Mouse (Mus musculus) kidney, embryonic 16.5 days (tissue): ENCODE measurements around the gene Cyp2t4. TPM values are rescaled to one million over a fixed set of nuclear protein-coding genes. Genes with fewer than 3 reads are reported as not detected.

Experiments
- ATAC-seq: fragments of 200-750 bp; cut with Nextera tagmentation; 2 replicates; pipeline ENCODE4 v1.8.0; 2017; ENCODE audit warnings: moderate TSS enrichment; ENCODE audit not compliant: low FRiP score, low TSS enrichment
- H3K27ac ChIP-seq: fragments of 300-500 bp; sonication (generic); 2 replicates; pipeline ENCODE4 v1.5.1; 2014; ENCODE audit warnings: low read length
- H3K27me3 ChIP-seq: fragments of 300-500 bp; sonication (generic); 2 replicates; pipeline ENCODE4 v1.6.1; 2014; ENCODE audit warnings: low read length, control low read depth, mixed read lengths; ENCODE audit not compliant: insufficient read depth
- H3K36me3 ChIP-seq: fragments of 300-500 bp; sonication (generic); 2 replicates; pipeline ENCODE4 v1.6.1; 2014; ENCODE audit warnings: low read length, control low read depth, mixed read lengths; ENCODE audit not compliant: insufficient read depth
- H3K4me1 ChIP-seq: fragments of 300-500 bp; sonication (generic); 2 replicates; pipeline ENCODE4 v1.6.1; 2014; ENCODE audit warnings: low read length, control low read depth, mixed read lengths; ENCODE audit not compliant: insufficient read depth
- H3K4me2 ChIP-seq: fragments of 300-500 bp; sonication (generic); replicated peaks from 2 replicates; pipeline ENCODE4 v1.6.1; 2014; ENCODE audit warnings: low read depth, low read length
- H3K4me3 ChIP-seq: fragments of 300-500 bp; sonication (generic); 2 replicates; pipeline ENCODE4 v1.5.1; 2014; ENCODE audit warnings: mild to moderate bottlenecking, low read length
- H3K9ac ChIP-seq: fragments of 300-500 bp; sonication (generic); replicated peaks from 2 replicates; pipeline ENCODE4 v1.6.1; 2014; ENCODE audit warnings: low read length
- H3K9me3 ChIP-seq: fragments of 300-500 bp; sonication (generic); 2 replicates; pipeline ENCODE4 v1.6.1; 2016; ENCODE audit warnings: low read length, control low read depth
- WGBS: fragments of 180-500 bp; shearing (Covaris S2); extraction: QIAGEN DNeasy Blood & Tissue Kit; methylation state at CpG from one replicate; pipeline ENCODE4 v1.1.7; 2014; 5-methylcytosine and 5-hydroxymethylcytosine counted together
- polyA plus RNA-seq: library from polyadenylated mRNA; unstranded; fragments of >200 nt; fragmentation: Nextera tagmentation; extraction: Ambion mirVana; gene quantifications from 2 replicates; pipeline ENCODE4 v1.2.1, GENCODE M21; 2015

The Cyp2t4 gene
- polyA plus RNA-seq, 1 experiment from 2014 or later = 0.10 TPM

DNA sequence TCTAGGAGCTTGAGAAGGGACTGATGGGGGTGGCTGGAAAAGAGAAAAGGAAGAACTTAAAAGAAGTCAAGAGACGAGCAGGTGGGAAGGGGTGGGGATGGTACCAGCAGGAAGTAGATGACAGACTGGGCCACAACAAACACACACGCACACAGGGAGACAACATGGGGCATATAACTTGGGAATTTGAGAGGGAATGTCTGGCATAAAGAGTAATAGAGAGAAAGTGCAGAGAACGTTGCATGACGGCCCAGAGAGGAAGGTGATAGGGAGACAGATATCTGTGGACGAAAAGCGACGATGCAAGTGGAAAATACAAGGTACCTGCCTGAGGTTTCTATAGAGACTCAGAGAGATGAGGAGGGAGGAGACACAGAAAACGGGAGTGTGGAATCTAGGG, 12.2 kb downstream of the Cyp2t4 start:
- Histone ChIP-seq H3K4me3 (peak overlapping the region; percentile 76), H3K27ac (peak overlapping the region; percentile 99), H3K4me1 (peaks cover 54% of the 10 kb centered on the region), H3K9ac (peak overlapping the region; percentile 94), H3K4me2 (peak overlapping the region; percentile 80), H3K27me3 (no peaks in the 10 kb centered on the region), H3K9me3 (no peaks in the 10 kb centered on the region), H3K36me3 (peaks cover 23% of the 10 kb centered on the region)
- under 1% methylated on average over 8 of the region's 8 CpGs for WGBS
- ATAC-seq = no peak

DNA sequence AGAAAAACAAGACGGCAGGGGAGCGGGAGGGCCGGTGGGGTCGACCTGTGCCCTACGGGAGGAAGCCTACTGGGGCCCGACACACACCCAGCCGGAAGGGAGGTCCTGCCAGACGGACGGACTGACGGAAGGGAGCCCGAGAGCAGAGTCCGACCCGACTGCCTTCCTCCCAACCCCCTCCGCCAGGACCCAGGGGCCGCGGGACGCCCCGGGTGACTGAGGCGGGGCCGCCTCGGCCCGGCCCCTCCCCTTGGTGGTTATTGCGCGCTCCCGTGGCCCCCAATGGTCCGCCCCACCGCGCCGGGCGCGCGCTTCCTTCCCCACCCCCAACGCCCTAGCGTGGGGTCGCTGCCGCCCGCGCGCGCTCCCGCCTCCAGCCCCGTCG, 12.7 kb downstream of the Cyp2t4 start:
- H3K27ac ChIP-seq = peak overlapping the region; percentile 99
- H3K9ac ChIP-seq = peak overlapping the region; percentile 94
- H3K9me3 ChIP-seq = no peaks in the 10 kb centered on the region
- H3K27me3 ChIP-seq = no peaks in the 10 kb centered on the region
- 0% methylated on average over 26 of the region's 43 CpGs for WGBS
- peak overlapping the region; percentile 76 for H3K4me3 ChIP-seq
- peak overlapping the region; percentile 80 for H3K4me2 ChIP-seq
- H3K4me1 ChIP-seq = peaks cover 49% of the 10 kb centered on the region
- peaks cover 27% of the 10 kb centered on the region for H3K36me3 ChIP-seq
- ATAC-seq = peak; percentile 83

DNA sequence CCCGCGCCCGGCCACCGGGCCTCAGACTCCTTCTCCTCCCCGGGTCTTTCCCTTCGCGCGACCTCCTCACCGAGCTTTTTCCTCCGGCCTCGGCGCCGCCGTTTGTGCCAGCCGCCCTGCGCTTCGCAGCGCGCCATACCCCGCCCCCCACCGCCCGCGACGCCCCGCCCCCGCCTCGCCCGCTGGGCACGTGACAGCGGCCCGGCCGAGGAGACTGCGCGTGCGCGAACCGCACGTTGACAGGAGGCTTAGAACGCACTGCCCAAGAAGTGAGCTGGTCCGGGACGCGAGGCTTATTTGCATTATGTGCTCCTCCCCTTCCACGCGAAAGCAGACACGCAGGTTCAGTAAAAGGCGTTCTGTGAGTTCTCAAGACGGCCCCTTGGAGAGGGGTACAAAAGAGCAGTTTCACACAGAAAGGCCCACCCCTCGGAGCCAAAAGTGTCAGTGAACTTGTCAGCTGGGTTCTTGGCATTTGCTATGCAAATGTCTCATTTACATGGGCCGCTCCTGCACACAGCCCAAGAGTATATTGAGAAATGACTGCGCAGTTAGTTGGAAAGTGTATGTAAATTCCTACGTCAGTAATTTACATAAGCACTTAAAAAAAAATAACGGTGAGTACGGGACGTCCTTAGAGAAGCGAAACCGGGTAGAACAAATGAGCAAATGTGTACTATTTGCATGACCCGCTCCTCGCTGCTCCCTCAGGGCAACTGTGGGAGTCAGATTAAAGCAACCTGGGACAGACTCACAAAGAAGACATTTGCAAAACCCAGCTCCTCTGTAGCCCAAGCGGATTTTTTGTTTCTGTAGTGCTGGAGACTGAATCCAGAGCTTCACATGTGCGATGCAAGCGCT, 13.3 kb downstream of the Cyp2t4 start, which contains the start of gene Egln2:
Egln2 (minus strand) TSS at position 189 of the 861 bp plus-strand sequence.
- Histone ChIP-seq H3K4me3 (peak within 1 kb of the TSS; percentile 76), H3K9me3 (no peaks in the 10 kb centered on the region), H3K27ac (peak within 1 kb of the TSS; percentile 99), H3K4me2 (peak within 1 kb of the TSS; percentile 80), H3K36me3 (peaks cover 26% of the 10 kb centered on the region), H3K4me1 (peaks cover 43% of the 10 kb centered on the region), H3K27me3 (no peaks in the 10 kb centered on the region), H3K9ac (peak within 1 kb of the TSS; percentile 94)
- ATAC-seq = peak; percentile 83
- under 1% methylated on average over 51 of the region's 61 CpGs for WGBS

DNA sequence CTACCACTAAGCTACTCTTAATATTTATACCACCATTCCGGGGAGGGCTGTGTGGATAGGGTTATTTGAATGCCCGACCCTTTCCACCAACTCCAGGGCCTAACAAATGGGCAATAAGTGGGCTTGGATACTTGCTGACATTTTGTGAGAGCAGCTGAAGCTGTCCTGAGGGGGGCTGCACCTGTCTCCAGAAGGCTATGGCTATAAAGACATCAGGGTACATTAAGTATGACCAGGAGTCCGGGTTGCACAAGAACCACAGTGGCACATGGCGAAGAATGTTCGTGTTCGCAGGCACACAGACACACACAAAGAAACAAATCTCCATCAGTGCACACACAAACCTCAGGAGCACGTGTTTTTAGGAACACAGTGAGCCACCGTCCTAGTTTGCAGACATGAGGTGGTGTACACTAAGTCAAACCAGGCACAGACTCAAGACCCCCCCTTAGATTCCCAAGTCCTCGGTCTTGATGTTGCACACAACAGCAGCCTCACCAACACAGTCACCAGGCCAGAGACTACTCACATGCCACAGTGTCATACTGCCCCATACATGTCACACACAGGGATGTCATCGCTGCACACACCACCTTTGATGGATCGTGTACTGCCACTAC, 14.1 kb downstream of the Cyp2t4 start:
- no peak for ATAC-seq
- WGBS = 73% methylated on average over 11 of the region's 11 CpGs

DNA sequence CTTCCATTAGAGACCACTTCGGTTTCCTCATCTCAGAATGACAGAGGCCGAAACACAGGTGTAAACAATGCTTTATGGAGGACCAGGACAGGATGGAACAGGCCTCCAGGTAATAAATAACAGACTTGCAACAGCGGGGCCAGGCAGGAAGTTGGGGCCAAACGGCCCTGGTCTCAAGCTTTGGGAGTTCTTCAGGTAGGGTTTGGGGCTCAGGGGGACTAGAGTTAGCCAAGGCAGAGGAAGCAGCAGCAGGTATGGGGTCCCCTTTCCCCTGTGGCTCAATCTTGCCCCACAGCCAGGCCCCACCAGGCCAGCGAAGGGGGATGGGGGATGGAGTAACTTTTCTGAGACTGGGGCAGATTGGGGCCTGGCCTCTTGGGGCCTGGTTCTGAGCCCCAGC, 14.9 kb downstream of the Cyp2t4 start:
- H3K27ac ChIP-seq = no peak overlapping the region
- ATAC-seq = no peak

More for the DNA sequence above, 14.1 kb downstream of the Cyp2t4 start:
- Histone ChIP-seq H3K36me3 (peaks cover 31% of the 10 kb centered on the region), H3K9ac (peak overlapping the region; percentile 94), H3K4me2 (peak overlapping the region; percentile 80), H3K9me3 (no peaks in the 10 kb centered on the region), H3K27ac (peak overlapping the region; percentile 99), H3K4me1 (peaks cover 35% of the 10 kb centered on the region), H3K4me3 (peak overlapping the region; percentile 76), H3K27me3 (no peaks in the 10 kb centered on the region)

DNA sequence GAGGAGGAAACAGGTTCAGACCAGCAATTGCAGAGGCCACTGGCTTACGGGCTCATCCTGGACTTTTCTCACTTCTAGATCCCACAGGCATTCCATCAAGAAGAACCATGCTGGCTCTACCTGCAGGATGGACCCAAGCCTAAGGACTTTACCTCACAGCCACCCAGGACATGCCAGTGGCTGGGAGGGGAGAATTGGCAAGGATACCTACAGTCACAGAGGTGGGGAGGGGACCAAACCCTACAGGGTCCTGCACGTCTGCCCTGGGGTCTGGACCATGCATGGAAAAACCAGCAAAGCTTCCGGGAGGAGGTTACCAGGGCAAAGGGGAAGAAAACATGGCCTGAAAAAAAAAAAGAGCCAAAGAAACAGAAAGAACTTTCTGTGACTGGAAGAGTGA, 17.5 kb downstream of the Cyp2t4 start:
- ATAC-seq = no peak
- Histone ChIP-seq H3K27ac (no peak overlapping the region), H3K9ac (no peak overlapping the region), H3K4me2 (no peak overlapping the region), H3K27me3 (no peaks in the 10 kb centered on the region), H3K9me3 (no peaks in the 10 kb centered on the region), H3K4me3 (no peak overlapping the region), H3K4me1 (peaks cover 4% of the 10 kb centered on the region), H3K36me3 (peaks cover 29% of the 10 kb centered on the region)
- 87% methylated on average over 3 of the region's 3 CpGs for WGBS

More for the DNA sequence above, 14.9 kb downstream of the Cyp2t4 start:
- Histone ChIP-seq H3K27me3 (no peaks in the 10 kb centered on the region), H3K4me3 (no peak overlapping the region), H3K9me3 (no peaks in the 10 kb centered on the region), H3K9ac (no peak overlapping the region), H3K4me1 (peaks cover 28% of the 10 kb centered on the region), H3K36me3 (peaks cover 32% of the 10 kb centered on the region), H3K4me2 (no peak overlapping the region)
- 72% methylated on average over 5 of the region's 5 CpGs for WGBS

DNA sequence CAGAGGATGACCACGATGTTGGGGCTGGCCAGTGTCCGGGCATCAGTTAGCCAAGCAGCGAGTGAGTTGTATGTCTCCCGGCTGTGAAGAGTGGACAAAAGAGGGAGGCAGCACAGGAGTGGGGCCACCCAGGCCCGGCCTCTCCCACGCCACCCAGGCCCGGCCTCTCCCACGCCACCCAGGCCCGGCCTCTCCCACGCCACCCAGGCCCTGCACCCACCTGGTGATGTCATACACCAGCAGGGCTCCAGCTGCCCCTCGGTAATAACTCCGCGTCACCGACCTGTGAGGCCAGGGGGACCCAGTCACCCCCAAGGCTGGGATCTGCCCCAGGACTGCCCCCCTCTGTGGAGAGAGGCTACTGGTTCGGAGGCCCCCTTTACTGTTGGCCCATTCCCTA, 21.0 kb downstream of the Cyp2t4 start:
- Histone ChIP-seq H3K4me1 (peaks cover 11% of the 10 kb centered on the region), H3K36me3 (peaks cover 29% of the 10 kb centered on the region), H3K4me2 (no peak overlapping the region), H3K4me3 (no peak overlapping the region), H3K27me3 (no peaks in the 10 kb centered on the region), H3K9me3 (no peaks in the 10 kb centered on the region), H3K27ac (no peak overlapping the region), H3K9ac (no peak overlapping the region)
- WGBS = 93% methylated on average over 15 of the region's 15 CpGs
- no peak for ATAC-seq

DNA sequence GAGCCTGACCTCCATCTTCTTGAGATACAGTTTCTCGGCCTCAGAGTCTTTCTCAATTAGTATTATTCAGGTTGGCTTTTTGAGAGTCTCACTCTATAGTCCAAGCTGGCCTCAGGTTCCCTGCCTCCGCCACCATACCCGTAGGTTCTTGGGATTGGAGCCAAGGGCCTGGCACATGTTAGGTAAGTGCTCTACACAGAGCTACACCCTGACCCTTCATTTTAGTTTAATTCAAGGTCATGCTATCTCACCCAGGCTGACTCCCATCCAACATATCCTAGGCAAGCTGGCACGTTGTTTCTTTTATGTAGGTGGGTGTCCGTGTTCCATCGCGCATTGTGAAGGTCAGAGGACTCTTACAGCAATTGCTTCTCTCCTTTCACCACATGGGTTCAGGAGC, 21.4 kb downstream of the Cyp2t4 start:
- Histone ChIP-seq H3K4me3 (no peak overlapping the region), H3K9me3 (no peaks in the 10 kb centered on the region), H3K36me3 (peaks cover 29% of the 10 kb centered on the region), H3K27me3 (no peaks in the 10 kb centered on the region), H3K4me1 (peaks cover 15% of the 10 kb centered on the region), H3K27ac (no peak overlapping the region), H3K9ac (no peak overlapping the region), H3K4me2 (no peak overlapping the region)
- ATAC-seq = no peak
- 95% methylated on average over 7 of the region's 7 CpGs for WGBS

DNA sequence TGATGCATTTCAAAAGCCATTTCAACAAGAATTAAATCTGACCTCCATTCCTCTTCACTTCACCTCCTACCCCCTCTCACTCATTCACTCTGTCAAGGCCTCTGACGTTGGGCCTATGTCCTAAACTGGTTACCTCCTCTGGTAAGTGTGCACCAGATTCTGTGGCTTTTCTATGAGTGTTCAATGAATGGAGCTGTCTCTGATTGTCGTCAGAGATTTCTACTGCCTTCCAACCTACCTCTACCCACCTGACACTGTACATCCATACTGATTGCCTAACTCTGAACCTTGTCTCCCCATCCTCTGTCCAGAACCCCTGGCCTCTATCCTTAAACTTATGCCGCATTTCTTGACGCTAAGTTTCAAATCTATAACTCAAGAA, 24.4 kb downstream of the Cyp2t4 start:
- H3K9me3 ChIP-seq = no peaks in the 10 kb centered on the region
- H3K36me3 ChIP-seq = peaks cover 8% of the 10 kb centered on the region; the same call in 1 of the 2 replicates
- 15% methylated on average over 4 of the region's 4 CpGs for WGBS
- no peaks in the 10 kb centered on the region for H3K27me3 ChIP-seq
- ATAC-seq = peak; percentile 20; the same call in 1 of the 2 replicates
- peak overlapping the region; percentile 75 for H3K9ac ChIP-seq
- peak overlapping the region; percentile 97 for H3K27ac ChIP-seq
- H3K4me2 ChIP-seq = peak overlapping the region; percentile 61
- H3K4me1 ChIP-seq = peaks cover 15% of the 10 kb centered on the region
- H3K4me3 ChIP-seq = peak overlapping the region; percentile 86
